Mouse (Mus musculus) spleen, adult 2 months (tissue): ENCODE results near the gene Chek2. TPM values are rescaled to one million over a fixed set of nuclear protein-coding genes. Genes with fewer than 3 reads are reported as not detected.
"Not testable (repeated sequence)": the region's sequence is repeated elsewhere in the genome, so short reads cannot be mapped to it uniquely, and the experiment has no call there.

Source experiments
- DNase-seq, 2 experiments: peaks; one replicate each; pipeline versions ENCODE4 v3.0.0 to v3.0.0-alpha.2; 2012 to 2021; ENCODE audit warnings: low spot score in 2 of 2, low read depth in 1 of 2
- H3K27ac ChIP-seq: fragments of 200-500 bp; 2 replicates; pipeline ENCODE4 v1.5.1; 2012; ENCODE audit warnings: low read length, inconsistent platforms; ENCODE audit not compliant: insufficient read depth
- H3K27me3 ChIP-seq: fragments of 200-500 bp; 2 replicates; pipeline ENCODE4 v1.6.1; 2012; ENCODE audit warnings: mild to moderate bottlenecking, moderate library complexity, low read length, inconsistent platforms; ENCODE audit not compliant: control insufficient read depth, insufficient read depth
- H3K36me3 ChIP-seq: fragments of 200-500 bp; 2 replicates; pipeline ENCODE4 v1.6.1; 2012; ENCODE audit warnings: mild to moderate bottlenecking, low read length, inconsistent platforms; ENCODE audit not compliant: control insufficient read depth, insufficient read depth
- H3K4me1 ChIP-seq: fragments of 200-500 bp; 2 replicates; pipeline ENCODE4 v1.6.1; 2011; ENCODE audit warnings: inconsistent platforms; ENCODE audit not compliant: control insufficient read depth, insufficient read depth, insufficient read length
- H3K4me3 ChIP-seq: fragments of 200-500 bp; 2 replicates; pipeline ENCODE4 v1.5.1; 2011; ENCODE audit warnings: mild to moderate bottlenecking, inconsistent platforms; ENCODE audit not compliant: insufficient read depth, insufficient read length; ENCODE audit errors: extremely low read depth
- CTCF ChIP-seq: fragments of 200-500 bp; IDR thresholded peaks from 2 replicates; pipeline ENCODE4 v1.5.1; 2011; ENCODE audit warnings: mild to moderate bottlenecking, inconsistent platforms; ENCODE audit not compliant: insufficient read depth, insufficient read length, insufficient replicate concordance; ENCODE audit errors: extremely low read depth
- POLR2A ChIP-seq: fragments of 200-500 bp; IDR thresholded peaks from 2 replicates; pipeline ENCODE4 v1.6.1; 2011; ENCODE audit warnings: low read depth, low read length, inconsistent platforms
- WGBS: fragments of 180-500 bp; shearing (Covaris S2); methylation state at CpG from one replicate; pipeline ENCODE4 v1.1.7; 2018; 5-methylcytosine and 5-hydroxymethylcytosine counted together
- polyA plus RNA-seq: library from polyadenylated mRNA; depleted of rRNA; stranded (reverse); fragments of >200 nt; gene quantifications from 2 replicates; pipeline ENCODE4 v1.2.3, GENCODE M21; 2012

Chek2 gene
- polyA plus RNA-seq, 1 experiment: 6.7 TPM

DNA sequence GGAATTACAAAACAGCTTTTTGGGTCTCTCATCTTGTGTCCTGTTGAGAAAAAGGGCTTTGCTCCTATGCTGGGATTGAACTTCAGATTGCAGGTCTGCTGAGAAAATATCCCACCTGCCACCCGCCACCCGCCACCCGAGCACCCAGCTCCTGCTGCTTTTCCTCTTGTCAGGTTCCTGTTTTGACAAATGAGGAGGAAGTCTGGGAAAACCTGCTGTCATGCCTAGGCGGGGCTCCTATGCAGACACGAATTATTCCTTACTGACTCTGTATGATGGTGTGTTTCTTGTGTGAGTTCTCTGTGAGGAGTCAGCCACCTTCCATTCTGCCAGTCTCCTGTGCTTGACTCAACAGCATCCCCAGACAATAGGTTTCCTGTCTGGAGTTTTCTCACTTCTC, 20.7 kb downstream of the Chek2 start:
- no peak for DNase-seq
- TF ChIP-seq CTCF (no peak), POLR2A (no peak)
- H3K4me1 ChIP-seq: no peaks in the 10 kb centered on the region
- no peak overlapping the region for H3K4me3 ChIP-seq
- peaks cover 11% of the 10 kb centered on the region for H3K36me3 ChIP-seq
- no peak overlapping the region for H3K27ac ChIP-seq
- WGBS: 91% methylated on average over 5 of the region's 5 CpGs
- H3K27me3 ChIP-seq: no peaks in the 10 kb centered on the region

DNA sequence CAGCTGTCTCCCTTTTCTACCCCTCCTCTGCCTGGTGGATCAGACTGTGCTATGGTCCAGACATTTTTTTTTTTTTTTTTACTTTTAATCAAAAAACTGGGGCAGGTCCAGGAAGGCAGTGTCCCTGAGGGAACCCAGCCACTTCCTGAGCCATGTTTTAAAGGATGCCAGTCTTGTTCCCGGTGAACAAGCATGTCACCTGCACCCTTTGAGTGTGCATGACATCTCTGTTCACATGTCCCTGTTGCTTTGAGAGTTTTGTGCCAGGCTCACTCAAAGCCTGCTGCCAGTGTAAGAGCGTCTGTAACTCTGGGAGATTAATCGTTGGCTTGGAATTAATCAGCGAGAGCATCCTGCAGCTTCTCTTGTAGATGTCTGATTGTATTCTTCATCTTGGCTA, 28.7 kb downstream of the Chek2 start:
- DNase-seq: no peak
- Histone ChIP-seq H3K27me3 (no peaks in the 10 kb centered on the region), H3K27ac (no peak overlapping the region), H3K36me3 (peaks cover 13% of the 10 kb centered on the region), H3K4me3 (no peak overlapping the region), H3K4me1 (no peaks in the 10 kb centered on the region)
- TF ChIP-seq POLR2A: no peak
- TF ChIP-seq CTCF: no peak
- 89% methylated on average over 4 of the region's 4 CpGs for WGBS

DNA sequence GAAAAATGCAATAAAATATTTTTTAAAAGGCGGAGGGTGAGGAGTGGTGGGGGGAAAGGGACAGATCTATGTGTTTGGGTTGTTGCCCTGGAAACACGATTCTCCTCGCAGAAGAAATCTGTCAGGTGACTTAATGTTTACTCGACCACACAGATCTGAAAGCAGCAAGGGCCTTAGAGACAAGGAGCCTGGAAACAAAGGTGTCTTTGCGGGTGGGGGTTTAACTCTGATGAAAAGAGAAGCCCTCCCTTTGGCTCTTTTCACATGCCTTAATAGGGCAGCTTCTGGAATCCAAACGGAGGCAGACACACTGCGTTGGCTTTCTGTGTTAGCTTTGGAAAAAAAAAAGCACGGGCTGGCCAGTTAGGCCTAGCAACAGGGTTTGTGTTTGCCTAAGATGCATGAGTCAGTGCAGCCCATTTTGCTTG, 29.5 kb downstream of the Chek2 start:
- 90% methylated on average over 8 of the region's 8 CpGs for WGBS
- DNase-seq: no peak
- no peak overlapping the region for H3K27ac ChIP-seq
- TF ChIP-seq POLR2A: no peak
- TF ChIP-seq CTCF: no peak
- no peak overlapping the region for H3K4me3 ChIP-seq
- H3K36me3 ChIP-seq: peaks cover 11% of the 10 kb centered on the region
- H3K4me1 ChIP-seq: no peaks in the 10 kb centered on the region
- H3K27me3 ChIP-seq: no peaks in the 10 kb centered on the region

DNA sequence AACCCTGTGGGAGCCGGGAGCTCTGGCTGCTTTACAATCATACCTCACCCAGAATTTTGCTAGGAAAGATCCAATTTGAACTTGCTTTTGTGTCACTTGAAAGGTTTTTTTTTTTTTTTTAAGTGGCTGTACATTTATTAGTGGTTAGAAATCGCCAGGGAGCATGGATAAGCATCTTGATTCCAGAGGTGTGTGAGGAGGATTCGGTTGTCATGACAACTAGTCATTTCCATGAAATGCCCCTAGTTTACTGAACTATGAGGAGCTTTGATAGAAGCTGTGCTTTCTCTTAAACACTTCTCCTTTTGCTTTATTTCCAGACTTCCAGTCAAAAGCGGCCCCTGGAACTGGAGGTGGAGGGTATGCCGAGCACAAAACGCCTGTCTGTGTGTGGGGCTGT, 33.4 kb downstream of the Chek2 start:
- Histone ChIP-seq H3K36me3 (peaks cover 5% of the 10 kb centered on the region), H3K4me3 (no peak overlapping the region), H3K27ac (no peak overlapping the region), H3K27me3 (no peaks in the 10 kb centered on the region), H3K4me1 (no peaks in the 10 kb centered on the region)
- DNase-seq: no peak
- WGBS: 93% methylated on average over 6 of the region's 6 CpGs
- no peak for TF ChIP-seq CTCF
- TF ChIP-seq POLR2A: no peak

DNA sequence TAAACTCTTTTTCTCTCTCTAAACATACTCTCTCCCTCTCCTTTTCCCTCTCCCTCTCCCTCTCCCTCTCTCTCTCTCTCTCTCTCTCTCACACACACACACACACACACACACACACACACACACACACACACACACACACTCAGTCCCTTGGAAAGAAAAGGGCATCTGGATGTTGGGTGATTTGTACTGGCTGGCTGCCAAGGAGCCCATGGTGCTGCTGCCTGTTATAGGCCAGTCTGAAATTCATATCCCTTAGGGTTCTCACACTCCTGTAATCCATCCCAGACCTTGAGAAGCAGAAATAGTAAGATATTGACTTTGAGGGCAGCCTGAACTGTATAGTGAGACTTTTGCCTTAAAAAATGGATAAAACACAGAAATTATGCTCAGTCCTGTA, 34.9 kb downstream of the Chek2 start:
- H3K36me3 ChIP-seq: peaks cover 4% of the 10 kb centered on the region

DNA sequence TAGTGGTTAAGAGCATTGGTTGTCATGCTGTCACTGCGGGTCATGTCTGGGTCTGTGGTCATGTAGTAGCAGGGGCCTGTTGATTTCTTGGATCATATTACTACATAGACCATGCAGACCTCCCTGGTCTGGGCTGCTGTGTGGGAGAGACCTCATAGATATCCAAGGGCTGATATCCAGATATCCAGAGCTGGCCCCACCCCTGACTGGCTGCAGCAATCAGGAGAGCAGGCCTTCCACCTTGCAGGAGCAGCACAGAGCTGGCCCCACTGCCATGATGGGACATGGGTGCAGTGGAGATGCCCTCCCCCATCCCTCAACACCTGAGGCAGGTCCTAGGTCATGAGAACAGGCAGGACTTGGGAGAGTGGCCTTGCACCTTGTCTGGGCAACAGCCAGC, 35.5 kb downstream of the Chek2 start:
- TF ChIP-seq CTCF: no peak
- no peak for TF ChIP-seq POLR2A

More for the DNA sequence above, 34.9 kb downstream of the Chek2 start:
- Histone ChIP-seq H3K27ac (no peak overlapping the region), H3K4me1 (no peaks in the 10 kb centered on the region), H3K27me3 (peaks cover under 1% of the 10 kb centered on the region; the same call in 1 of the 2 replicates), H3K4me3 (no peak overlapping the region)
- TF ChIP-seq CTCF (no peak), POLR2A (no peak)
- DNase-seq: no peak

DNA sequence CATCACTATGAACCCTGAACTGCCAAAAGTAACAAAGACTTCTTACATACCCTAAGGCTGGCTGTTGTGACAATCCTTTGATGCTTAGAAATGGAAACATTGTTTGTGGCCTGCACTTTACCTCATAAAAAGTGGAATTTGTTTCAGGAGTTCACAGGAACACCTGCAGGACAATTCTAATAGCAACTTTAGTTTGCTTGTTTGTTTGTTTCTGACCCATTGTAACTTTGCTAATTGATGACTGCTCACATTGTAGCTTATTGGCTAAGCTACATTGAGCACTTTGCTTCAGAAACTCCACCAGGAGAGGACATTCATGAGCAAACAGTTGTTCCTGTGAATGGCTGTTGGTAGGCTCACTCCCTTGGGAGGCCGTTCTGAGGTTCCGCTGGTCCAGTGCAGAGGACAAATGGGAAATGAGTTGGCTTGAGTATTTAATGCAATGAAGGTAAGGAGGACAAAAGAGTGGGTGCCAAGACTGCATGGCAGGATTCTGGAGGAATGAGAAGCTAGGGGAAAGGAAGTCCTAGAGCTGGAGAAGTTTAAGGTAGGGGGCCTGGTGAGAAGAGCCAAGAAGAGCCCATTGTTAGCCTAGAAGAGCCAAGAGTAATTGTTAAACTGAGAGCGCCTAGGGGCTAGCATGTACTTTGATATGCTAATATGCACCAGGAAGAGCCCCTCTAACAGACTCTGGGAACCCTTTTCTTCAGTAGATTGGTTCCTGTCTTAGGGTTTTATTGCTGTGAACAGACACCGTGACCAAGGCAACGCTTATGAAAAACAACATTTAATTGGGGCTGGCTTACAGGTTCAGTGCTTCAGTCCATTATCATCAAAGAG, 38.1 kb downstream of the Chek2 start:
- DNase-seq: no peak
- Histone ChIP-seq H3K4me1 (no peaks in the 10 kb centered on the region; the same call in 1 of the 2 replicates), H3K27ac (no peak overlapping the region), H3K36me3 (peaks cover 2% of the 10 kb centered on the region), H3K27me3 (peaks cover 6% of the 10 kb centered on the region; the same call in 1 of the 2 replicates), H3K4me3 (no peak overlapping the region)
- WGBS: 97% methylated on average over 5 of the region's 5 CpGs
- TF ChIP-seq POLR2A (no peak), CTCF (no peak)

More for the DNA sequence above, 35.5 kb downstream of the Chek2 start:
- Histone ChIP-seq H3K27ac (no peak overlapping the region), H3K4me1 (no peaks in the 10 kb centered on the region; the same call in 1 of the 2 replicates), H3K27me3 (peaks cover 5% of the 10 kb centered on the region; the same call in 1 of the 2 replicates), H3K4me3 (no peak overlapping the region), H3K36me3 (peaks cover 4% of the 10 kb centered on the region)
- WGBS: 100% methylated on average over 1 of the region's 1 CpGs
- no peak for DNase-seq

DNA sequence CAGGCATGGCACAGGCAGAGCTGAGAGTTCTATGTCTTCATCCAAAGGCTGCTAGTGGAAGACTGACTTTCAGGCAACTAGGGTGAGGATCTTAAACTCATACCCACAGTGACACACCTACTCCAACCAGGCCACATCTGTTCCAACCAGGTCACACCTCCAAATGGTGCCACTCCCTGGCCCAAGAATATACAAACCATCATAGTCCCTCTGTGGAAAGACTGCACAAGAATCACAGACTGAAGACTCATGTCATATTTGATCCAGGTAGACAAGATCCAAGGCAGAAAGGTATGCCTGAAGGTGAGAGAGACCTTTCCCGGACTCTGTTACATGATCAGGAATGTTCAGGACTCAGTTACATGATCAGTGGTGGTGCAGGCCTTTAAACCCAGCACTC, 38.7 kb downstream of the Chek2 start:
- not testable (repeated sequence) for H3K27ac ChIP-seq, H3K27me3 ChIP-seq, H3K4me1 ChIP-seq, DNase-seq, H3K36me3 ChIP-seq, H3K4me3 ChIP-seq
- 89% methylated on average over 1 of the region's 1 CpGs for WGBS
